In genomic region chr16:15294911-15295659, GRCm38 (mm10) we compare ENCODE assay signal across 10 mouse cellular contexts. TPM values are rescaled to one million over a fixed set of nuclear protein-coding genes. Genes with fewer than 3 reads are reported as not detected.
DNase-seq lines count a peak whose midpoint lies in the region; ATAC-seq and TF ChIP-seq lines count a peak whose summit lies in the region.
"Had no signal": no experiment of that assay in that cellular context is flagged by ENCODE, and none has a peak within 500 bp of the region (broad histone marks: within the 10 kb centered on the region; RNA-seq: fewer than 3 reads in every experiment).

No protein-coding gene starts in this region.

- no peak for DNase-seq in liver, embryonic 14.5 days (ENCODE audit: low read depth in 3 of 3, low spot score in 3 of 3)
- DNase-seq in liver, result no peak
- peak; percentile 15 for DNase-seq in brain, adult 2 months (ENCODE audit: low read depth, low spot score)
- peak; percentile 8 to 9 for DNase-seq in heart, postnatal 36 days
- DNase-seq in lung, embryonic 14.5 days, result peak; percentile 71
- DNase-seq in right cerebral cortex, postnatal 25 days, result no peak
- no peak for DNase-seq in spleen, postnatal 4 days (ENCODE audit: low spot score in 2 of 2)
- no peak for DNase-seq in thymus, postnatal 25 days
- DNase-seq: liver, embryonic 13.5 days had no signal

- 42% methylated on average over 8 of the region's 8 CpGs for WGBS in liver, embryonic 14.5 days (ENCODE audit: insufficient replicate concordance)
- 72% methylated on average over 8 of the region's 8 CpGs for WGBS in lung, embryonic 14.5 days

- TF ChIP-seq EP300 in liver, embryonic 14.5 days (IDR thresholded peaks at IDR 0.05; ENCODE audit: low read depth), result no peak

- no peaks in the 10 kb centered on the region for H3K27me3 ChIP-seq in liver, embryonic 14.5 days (ENCODE audit: control insufficient read depth, insufficient read depth, low read length)
- H3K27me3 ChIP-seq in lung, embryonic 14.5 days (ENCODE audit: insufficient read depth, low read length), result no peaks in the 10 kb centered on the region
- H3K27me3 ChIP-seq: liver, embryonic 13.5 days had no signal

- no peaks in the 10 kb centered on the region for H3K4me1 ChIP-seq in liver, embryonic 14.5 days (replicated peaks; ENCODE audit: control insufficient read depth in 2 of 2, insufficient read depth in 2 of 2, low read length in 1 of 2)
- no peaks in the 10 kb centered on the region for H3K4me1 ChIP-seq in lung, embryonic 14.5 days (ENCODE audit: insufficient read depth)
- H3K4me1 ChIP-seq: liver, embryonic 13.5 days had no signal

- no peak overlapping the region for H3K9ac ChIP-seq in liver, embryonic 14.5 days (replicated peaks)
- no peak overlapping the region for H3K9ac ChIP-seq in lung, embryonic 14.5 days
- H3K9ac ChIP-seq: liver, embryonic 13.5 days had no signal

- TF ChIP-seq CTCF in liver, embryonic 14.5 days (IDR thresholded peaks at IDR 0.05; ENCODE audit: low read depth), result peak; percentile 12; the same call in 1 of the 2 replicates
- TF ChIP-seq CTCF in lung, embryonic 14.5 days (IDR thresholded peaks at IDR 0.05; ENCODE audit: low read depth), result peak; percentile 48

- H3K9me3 ChIP-seq in liver, embryonic 14.5 days (ENCODE audit: control insufficient read depth, low read length), result no peaks in the 10 kb centered on the region
- H3K9me3 ChIP-seq in lung, embryonic 14.5 days (ENCODE audit: low read depth, low read length), result no peaks in the 10 kb centered on the region
- H3K9me3 ChIP-seq: liver, embryonic 13.5 days had no signal

- ATAC-seq in liver, embryonic 14.5 days (ENCODE audit: insufficient read depth), result no peak
- ATAC-seq in lung, embryonic 14.5 days (ENCODE audit: insufficient read depth), result peak; percentile 62

- H3K4me2 ChIP-seq in liver, embryonic 14.5 days (ENCODE audit: low read depth), result no peak overlapping the region
- no peak overlapping the region for H3K4me2 ChIP-seq in lung, embryonic 14.5 days
- H3K4me2 ChIP-seq: liver, embryonic 13.5 days had no signal

- intact Hi-C loops in heart, postnatal 36 days (cut with DNase I), result loop anchor here (5.0 to 10.0 kb wide), 2 partner anchors 53 to 300 kb away; no protein-coding TSS in a partner anchor

- no peak overlapping the region for H3K4me3 ChIP-seq in liver, embryonic 14.5 days (ENCODE audit: insufficient read depth in 1 of 2, low read depth in 2 of 2, low read length in 2 of 2)
- no peak overlapping the region for H3K4me3 ChIP-seq in lung, embryonic 14.5 days (ENCODE audit: low read depth, low read length)
- H3K4me3 ChIP-seq: liver, embryonic 13.5 days had no signal

- H3K36me3 ChIP-seq in liver, embryonic 14.5 days (replicated peaks; ENCODE audit: control insufficient read depth, insufficient read depth, low read depth), result no peaks in the 10 kb centered on the region
- no peaks in the 10 kb centered on the region for H3K36me3 ChIP-seq in lung, embryonic 14.5 days (ENCODE audit: insufficient read depth)
- H3K36me3 ChIP-seq: liver, embryonic 13.5 days had no signal

- no peak overlapping the region for H3K27ac ChIP-seq in liver, embryonic 14.5 days
- H3K27ac ChIP-seq in lung, embryonic 14.5 days (ENCODE audit: low read depth), result no peak overlapping the region
- H3K27ac ChIP-seq: liver, embryonic 13.5 days had no signal

RNA-seq across cellular contexts. Expression of gene Gm21897, which starts 22.2 kb away (rescaled TPM):
- not detected in 2 replicates for polyA plus RNA-seq in liver, embryonic 14.5 days (2012; rRNA removed)
- polyA plus RNA-seq in liver, embryonic 14.5 days (2014; fragmentation: Nextera tagmentation; extraction: Ambion mirVana), result not detected in 2 replicates
- total RNA-seq in heart, postnatal 36 days (2021), result not detected
- not detected in 2 replicates for polyA plus RNA-seq in lung, embryonic 14.5 days (2014; fragmentation: Nextera tagmentation; extraction: Ambion mirVana)
- polyA plus RNA-seq: liver, embryonic 13.5 days; stomach, embryonic 16.5 days had no signal

Comparison
In these comparisons a context has a peak if more than half of its experiments do, and no peak if none do; other contexts are left out.
1. DNase-seq: peak in brain, adult 2 months (single experiment), heart, postnatal 36 days (2 of 2) and lung, embryonic 14.5 days (single experiment); none in liver, embryonic 14.5 days (0 of 3), liver (single experiment), right cerebral cortex, postnatal 25 days (single experiment), spleen, postnatal 4 days (0 of 2) and thymus, postnatal 25 days (single experiment).